Mouse (Mus musculus): ENCODE results near the gene Klhl2.

DNA sequence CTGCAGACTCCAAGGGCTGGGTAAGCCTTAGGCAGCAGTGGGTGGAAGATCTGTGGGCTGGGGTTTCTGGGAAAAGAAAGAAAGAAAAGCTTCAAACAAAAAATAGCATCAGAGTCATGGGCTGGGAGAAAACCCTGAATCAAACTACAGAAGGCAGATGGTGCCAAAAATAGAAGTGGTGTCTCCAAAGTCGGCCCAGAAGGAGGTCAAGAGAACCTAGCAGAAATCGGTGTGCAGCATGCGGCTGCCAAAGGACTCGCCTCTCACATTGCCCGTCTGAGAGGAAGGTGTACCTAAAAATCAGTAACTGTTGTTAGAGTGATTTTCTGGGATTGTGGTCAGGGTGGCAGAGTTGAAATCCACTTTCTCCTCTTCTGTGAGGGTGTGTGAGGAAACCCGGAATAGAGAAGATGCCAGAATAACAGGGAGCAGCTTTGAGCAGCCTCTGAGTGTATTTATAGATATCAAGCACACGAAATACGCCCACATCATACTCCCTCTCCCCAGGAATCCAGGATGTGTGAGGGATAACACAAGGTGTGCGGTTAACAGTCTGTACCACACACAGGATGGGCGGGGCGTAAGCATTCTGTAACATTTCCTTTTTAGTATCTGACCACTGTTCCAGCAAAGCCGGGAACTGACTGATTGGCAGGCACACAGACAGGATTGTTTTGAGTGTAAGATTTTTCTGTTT is 21.8 kb upstream of the Klhl2 start:
- TF ChIP-seq CTCF (IDR thresholded peaks at IDR 0.05; ENCODE audit: low read depth, low read length) (no peak), POLR2A (IDR thresholded peaks at IDR 0.05; ENCODE audit: borderline replicate concordance, low read depth, low read length) (no peak)

Measured in bone marrow macrophage, adult 2 months (primary cell).